9 mouse cellular contexts compared by ENCODE assay signal in the genomic region with DNA sequence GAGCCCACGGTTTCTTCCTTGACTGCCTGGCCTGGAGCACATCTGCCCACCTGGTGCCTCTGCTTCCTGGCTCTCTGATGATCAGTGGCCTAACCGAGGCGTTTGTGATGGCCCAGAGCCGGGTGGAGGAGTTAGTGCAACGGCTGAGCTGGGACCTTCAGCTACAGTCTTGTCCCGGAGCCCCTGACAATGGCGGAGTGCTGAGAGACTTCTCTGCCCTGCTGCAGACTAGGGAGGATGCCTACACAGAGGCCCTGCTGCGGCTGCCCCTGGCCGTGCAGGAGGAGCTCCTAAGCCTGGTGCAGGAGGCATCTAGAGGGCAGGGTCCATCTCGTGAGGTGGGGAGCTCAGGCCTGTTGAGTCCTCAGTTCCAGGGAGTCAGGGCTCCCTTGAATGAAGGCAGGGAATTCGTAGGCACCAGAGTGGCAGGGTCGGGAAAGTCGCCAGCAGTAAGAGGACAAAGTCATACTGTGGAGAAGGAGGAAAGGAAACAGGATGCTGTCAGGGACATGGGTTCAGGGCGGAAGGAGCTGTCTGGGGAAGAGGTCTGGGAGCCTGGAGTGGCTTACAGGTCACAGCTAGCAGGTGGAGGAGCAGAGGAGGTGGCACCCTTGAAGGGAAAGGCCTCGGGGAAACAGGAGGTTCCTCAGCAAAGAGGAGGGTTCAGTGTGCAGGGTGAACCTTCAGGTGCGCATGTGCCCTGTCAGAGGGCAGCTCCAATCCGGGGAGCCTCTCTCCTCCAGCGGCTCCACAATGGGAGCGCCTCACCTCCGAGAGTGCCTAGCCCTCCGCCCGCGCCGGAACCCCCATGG. TPM values are rescaled to one million over a fixed set of nuclear protein-coding genes. Genes with fewer than 3 reads are reported as not detected.
A peak's percentile ranks its signal among the peaks of the same experiment; 100 is the strongest.
DNase-seq lines count a peak whose midpoint lies in the region; ATAC-seq and TF ChIP-seq lines count a peak whose summit lies in the region.
"Had no signal": no experiment of that assay in that cellular context is flagged by ENCODE, and none has a peak within 500 bp of the region (broad histone marks: within the 10 kb centered on the region; RNA-seq: fewer than 3 reads in every experiment).

No protein-coding gene starts in this region.

- no peak for ATAC-seq in erythroblast, adult 5-6 weeks (replicated peaks; ENCODE audit: low FRiP score, poor library complexity, severe bottlenecking)
- no peak for ATAC-seq in lung, embryonic 14.5 days (ENCODE audit: insufficient read depth)
- no peak for ATAC-seq in heart, postnatal 0 days (ENCODE audit: insufficient read depth, low read depth)
- no peak for ATAC-seq in midbrain, embryonic 16.5 days

- peaks cover 56% of the 10 kb centered on the region for H3K36me3 ChIP-seq in erythroblast, embryonic 14.5 days (ENCODE audit: control insufficient read depth)
- H3K36me3 ChIP-seq in lung, embryonic 14.5 days (ENCODE audit: insufficient read depth): peaks cover 56% of the 10 kb centered on the region
- H3K36me3 ChIP-seq in heart, postnatal 0 days (replicated peaks; ENCODE audit: control insufficient read depth, insufficient read depth, low read length): peaks cover 55% of the 10 kb centered on the region
- peaks cover 8% of the 10 kb centered on the region; the same call in 1 of the 2 replicates for H3K36me3 ChIP-seq in midbrain, embryonic 16.5 days (ENCODE audit: control insufficient read depth, insufficient read depth, low read length)

- H3K27me3 ChIP-seq in erythroblast, embryonic 14.5 days (ENCODE audit: control insufficient read depth): no peaks in the 10 kb centered on the region
- H3K27me3 ChIP-seq in lung, embryonic 14.5 days (ENCODE audit: insufficient read depth, low read length): no peaks in the 10 kb centered on the region
- no peaks in the 10 kb centered on the region for H3K27me3 ChIP-seq in heart, postnatal 0 days (ENCODE audit: control insufficient read depth, insufficient read depth, low read length)
- H3K27me3 ChIP-seq in midbrain, embryonic 16.5 days (ENCODE audit: control insufficient read depth, insufficient read depth, low read depth, low read length): no peaks in the 10 kb centered on the region

- 76% methylated on average over 24 of the region's 24 CpGs for WGBS in lung, embryonic 14.5 days
- WGBS in heart, postnatal 0 days: 74% methylated on average over 24 of the region's 24 CpGs
- 86% methylated on average over 24 of the region's 24 CpGs for WGBS in midbrain, embryonic 16.5 days

- TF ChIP-seq EP300 in heart, postnatal 0 days (IDR thresholded peaks at IDR 0.05; ENCODE audit: low read depth): no peak

- H3K4me2 ChIP-seq in lung, embryonic 14.5 days: peak overlapping the region; percentile 74; the same call in 1 of the 2 replicates
- H3K4me2 ChIP-seq in heart, postnatal 0 days (ENCODE audit: low read depth, low read length): peak overlapping the region; percentile 86; the same call in 1 of the 2 replicates
- no peak overlapping the region for H3K4me2 ChIP-seq in midbrain, embryonic 16.5 days (ENCODE audit: low read length)

- DNase-seq in lung, embryonic 14.5 days: no peak
- no peak for DNase-seq in lung, postnatal 4 days
- no peak for DNase-seq in heart, postnatal 0 days (ENCODE audit: low spot score)
- DNase-seq in layer of hippocampus, postnatal 25 days (ENCODE audit: extremely low spot score in 1 of 2, low spot score in 1 of 2): no peak
- DNase-seq in left cerebral cortex, adult 9 months (ENCODE audit: low spot score in 2 of 2): no peak

- TF ChIP-seq CTCF in lung, embryonic 14.5 days (IDR thresholded peaks at IDR 0.05; ENCODE audit: low read depth): no peak
- TF ChIP-seq CTCF in heart, postnatal 0 days (IDR thresholded peaks at IDR 0.05; ENCODE audit: low read depth): no peak

- H3K27ac ChIP-seq in lung, embryonic 14.5 days (ENCODE audit: low read depth): no peak overlapping the region
- H3K27ac ChIP-seq in heart, postnatal 0 days (ENCODE audit: low read depth): no peak overlapping the region
- H3K27ac ChIP-seq in midbrain, embryonic 16.5 days (ENCODE audit: low read length): no peak overlapping the region

- no peaks in the 10 kb centered on the region for H3K9me3 ChIP-seq in erythroblast, embryonic 14.5 days (ENCODE audit: control insufficient read depth, low read length)
- no peaks in the 10 kb centered on the region for H3K9me3 ChIP-seq in lung, embryonic 14.5 days (ENCODE audit: low read depth, low read length)
- H3K9me3 ChIP-seq in heart, postnatal 0 days (replicated peaks; ENCODE audit: control insufficient read depth, low read length): no peaks in the 10 kb centered on the region
- H3K9me3 ChIP-seq in midbrain, embryonic 16.5 days (replicated peaks; ENCODE audit: control insufficient read depth, low read length, poor library complexity, severe bottlenecking): no peaks in the 10 kb centered on the region

- peaks cover 31% of the 10 kb centered on the region for H3K4me1 ChIP-seq in erythroblast, embryonic 14.5 days (ENCODE audit: control insufficient read depth)
- peaks cover 10% of the 10 kb centered on the region; the same call in 1 of the 2 replicates for H3K4me1 ChIP-seq in lung, embryonic 14.5 days (ENCODE audit: insufficient read depth)
- peaks cover 13% of the 10 kb centered on the region; the same call in 1 of the 2 replicates for H3K4me1 ChIP-seq in heart, postnatal 0 days (ENCODE audit: control insufficient read depth, insufficient read depth)
- H3K4me1 ChIP-seq in midbrain, embryonic 16.5 days (ENCODE audit: control insufficient read depth, insufficient read depth, low read length): peaks cover 15% of the 10 kb centered on the region

- H3K9ac ChIP-seq in lung, embryonic 14.5 days: peak overlapping the region; percentile 86; the same call in 1 of the 2 replicates
- H3K9ac ChIP-seq in heart, postnatal 0 days (replicated peaks; ENCODE audit: low read depth, low read length): 0 out of 2 replicates have a peak overlapping the region, but pooled peaks have one; percentile 20
- peak overlapping the region; percentile 20; the same call in 1 of the 2 replicates for H3K9ac ChIP-seq in midbrain, embryonic 16.5 days (ENCODE audit: low read depth, low read length)

- peak overlapping the region; percentile 77 for H3K4me3 ChIP-seq in erythroblast, embryonic 14.5 days (replicated peaks)
- H3K4me3 ChIP-seq in lung, embryonic 14.5 days (ENCODE audit: low read depth, low read length): peak overlapping the region; percentile 67; the same call in 1 of the 2 replicates
- no peak overlapping the region for H3K4me3 ChIP-seq in heart, postnatal 0 days (ENCODE audit: low read depth, low read length)
- no peak overlapping the region for H3K4me3 ChIP-seq in midbrain, embryonic 16.5 days (ENCODE audit: low read depth, low read length)

RNA-seq across cellular contexts. Expression of a gene that starts 2.0 kb away (rescaled TPM):
- 1.3 and 1.9 TPM in 2 replicates for polyA plus RNA-seq in erythroblast, embryonic 14.5 days (2012)
- total RNA-seq in erythroblast, adult 5-6 weeks (2015; ENCODE audit: low replicate concordance): 30.7 and 36.4 TPM in 2 replicates
- 122 and 126 TPM in 2 replicates for total RNA-seq in erythroblast, adult 5-6 weeks (2017; ENCODE audit: low replicate concordance)
- polyA plus RNA-seq in lung, embryonic 14.5 days (2014; fragmentation: Nextera tagmentation; extraction: Ambion mirVana): 11.0 and 13.7 TPM in 2 replicates
- 17.1 and 19.5 TPM in 2 replicates for total RNA-seq in heart, postnatal 0 days (2014; rRNA removed; ENCODE audit: low replicate concordance)
- polyA plus RNA-seq in heart, postnatal 0 days (2015; fragmentation: Nextera tagmentation; extraction: Ambion mirVana): 5.0 and 5.3 TPM in 2 replicates
- 10.4 and 10.5 TPM in 2 replicates for polyA plus RNA-seq in midbrain, embryonic 16.5 days (2015; fragmentation: Nextera tagmentation; extraction: Ambion mirVana)
- 10 to 100 TPM; 10.5 to 12.1 TPM for total RNA-seq in layer of hippocampus, postnatal 25 days (2021)

RNA-seq across cellular contexts. Expression of a gene that starts 2.6 kb away (rescaled TPM):
- polyA plus RNA-seq in erythroblast, embryonic 14.5 days (2012): 0.01 TPM in 1 of 2 replicates, not detected in the other
- total RNA-seq in erythroblast, adult 5-6 weeks (2015; ENCODE audit: low replicate concordance): not detected in 2 replicates
- total RNA-seq in erythroblast, adult 5-6 weeks (2017; ENCODE audit: low replicate concordance): 0.14 TPM in 1 of 2 replicates, not detected in the other
- polyA plus RNA-seq in lung, embryonic 14.5 days (2014; fragmentation: Nextera tagmentation; extraction: Ambion mirVana): 1.4 and 1.9 TPM in 2 replicates
- 0.73 and 2.5 TPM in 2 replicates for total RNA-seq in heart, postnatal 0 days (2014; rRNA removed; ENCODE audit: low replicate concordance)
- polyA plus RNA-seq in heart, postnatal 0 days (2015; fragmentation: Nextera tagmentation; extraction: Ambion mirVana): 0.47 and 0.68 TPM in 2 replicates
- polyA plus RNA-seq in midbrain, embryonic 16.5 days (2015; fragmentation: Nextera tagmentation; extraction: Ambion mirVana): 0.15 and 0.20 TPM in 2 replicates
- total RNA-seq in layer of hippocampus, postnatal 25 days (2021): 1 to 10 TPM in 1 of 2 experiments, under 1 TPM in 1; 0.42 to 1.4 TPM

RNA-seq across cellular contexts. Expression of a gene that starts 13.3 kb away (rescaled TPM):
- polyA plus RNA-seq in erythroblast, embryonic 14.5 days (2012): 0.18 and 0.20 TPM in 2 replicates
- 1.3 TPM in 2 replicates for total RNA-seq in erythroblast, adult 5-6 weeks (2015; ENCODE audit: low replicate concordance)
- total RNA-seq in erythroblast, adult 5-6 weeks (2017; ENCODE audit: low replicate concordance): 3.5 and 10.6 TPM in 2 replicates
- 44.3 and 47.2 TPM in 2 replicates for polyA plus RNA-seq in lung, embryonic 14.5 days (2014; fragmentation: Nextera tagmentation; extraction: Ambion mirVana)
- 89.1 and 138 TPM in 2 replicates for total RNA-seq in heart, postnatal 0 days (2014; rRNA removed; ENCODE audit: low replicate concordance)
- polyA plus RNA-seq in heart, postnatal 0 days (2015; fragmentation: Nextera tagmentation; extraction: Ambion mirVana): 79.5 and 88.3 TPM in 2 replicates
- 160 and 180 TPM in 2 replicates for polyA plus RNA-seq in midbrain, embryonic 16.5 days (2015; fragmentation: Nextera tagmentation; extraction: Ambion mirVana)
- 10 to 100 TPM; 74.9 to 79.0 TPM for total RNA-seq in layer of hippocampus, postnatal 25 days (2021)

RNA-seq across cellular contexts. Expression of a gene that starts 33.0 kb away (rescaled TPM):
- polyA plus RNA-seq in erythroblast, embryonic 14.5 days (2012): 0.01 and 0.02 TPM in 2 replicates
- total RNA-seq in erythroblast, adult 5-6 weeks (2015; ENCODE audit: low replicate concordance): 0.38 and 0.84 TPM in 2 replicates
- 0.42 and 0.77 TPM in 2 replicates for total RNA-seq in erythroblast, adult 5-6 weeks (2017; ENCODE audit: low replicate concordance)
- polyA plus RNA-seq in lung, embryonic 14.5 days (2014; fragmentation: Nextera tagmentation; extraction: Ambion mirVana): 18.7 and 19.4 TPM in 2 replicates
- total RNA-seq in heart, postnatal 0 days (2014; rRNA removed; ENCODE audit: low replicate concordance): 27.6 and 29.0 TPM in 2 replicates
- 3.9 and 4.7 TPM in 2 replicates for polyA plus RNA-seq in heart, postnatal 0 days (2015; fragmentation: Nextera tagmentation; extraction: Ambion mirVana)
- polyA plus RNA-seq in midbrain, embryonic 16.5 days (2015; fragmentation: Nextera tagmentation; extraction: Ambion mirVana): 11.0 and 11.9 TPM in 2 replicates
- 10 to 100 TPM in 1 of 2 experiments, 1 to 10 TPM in 1; 8.5 to 10.7 TPM for total RNA-seq in layer of hippocampus, postnatal 25 days (2021)

RNA-seq across cellular contexts. Expression of a gene that starts 57.7 kb away (rescaled TPM):
- polyA plus RNA-seq in erythroblast, embryonic 14.5 days (2012): not detected in 2 replicates
- not detected in 2 replicates for total RNA-seq in erythroblast, adult 5-6 weeks (2015; ENCODE audit: low replicate concordance)
- not detected in 2 replicates for total RNA-seq in erythroblast, adult 5-6 weeks (2017; ENCODE audit: low replicate concordance)
- polyA plus RNA-seq in lung, embryonic 14.5 days (2014; fragmentation: Nextera tagmentation; extraction: Ambion mirVana): 3.7 and 4.4 TPM in 2 replicates
- 1.6 and 4.4 TPM in 2 replicates for total RNA-seq in heart, postnatal 0 days (2014; rRNA removed; ENCODE audit: low replicate concordance)
- polyA plus RNA-seq in heart, postnatal 0 days (2015; fragmentation: Nextera tagmentation; extraction: Ambion mirVana): 22.1 and 24.1 TPM in 2 replicates
- 0.29 TPM in 1 of 2 replicates, not detected in the other for polyA plus RNA-seq in midbrain, embryonic 16.5 days (2015; fragmentation: Nextera tagmentation; extraction: Ambion mirVana)
- total RNA-seq in layer of hippocampus, postnatal 25 days (2021): under 1 TPM in 1 of 2 experiments, not detected in 1; 0.59 TPM
- total RNA-seq: left cerebral cortex, postnatal 25 days had no signal

Comparison
In these comparisons a context has a peak if more than half of its experiments do, and no peak if none do; other contexts are left out.
1. H3K4me3 ChIP-seq: peak in erythroblast, embryonic 14.5 days (single experiment) and lung, embryonic 14.5 days (single experiment); none in heart, postnatal 0 days (single experiment) and midbrain, embryonic 16.5 days (single experiment).
2. H3K9ac ChIP-seq: peak in every context shown above with its lines; median percentile 86 in lung, embryonic 14.5 days; 20 in heart, postnatal 0 days; 20 in midbrain, embryonic 16.5 days.
3. RNA of a gene that starts 13.3 kb away (polyA plus RNA-seq): 160 to 180 TPM in midbrain, embryonic 16.5 days, 79.5 to 88.3 TPM in heart, postnatal 0 days and 44.3 to 47.2 TPM in lung, embryonic 14.5 days; 0.18 to 0.20 TPM in erythroblast, embryonic 14.5 days; every median in the first group is over 10 times any median in the second.